8 mouse cellular contexts compared by ENCODE assay signal in the genomic region with DNA sequence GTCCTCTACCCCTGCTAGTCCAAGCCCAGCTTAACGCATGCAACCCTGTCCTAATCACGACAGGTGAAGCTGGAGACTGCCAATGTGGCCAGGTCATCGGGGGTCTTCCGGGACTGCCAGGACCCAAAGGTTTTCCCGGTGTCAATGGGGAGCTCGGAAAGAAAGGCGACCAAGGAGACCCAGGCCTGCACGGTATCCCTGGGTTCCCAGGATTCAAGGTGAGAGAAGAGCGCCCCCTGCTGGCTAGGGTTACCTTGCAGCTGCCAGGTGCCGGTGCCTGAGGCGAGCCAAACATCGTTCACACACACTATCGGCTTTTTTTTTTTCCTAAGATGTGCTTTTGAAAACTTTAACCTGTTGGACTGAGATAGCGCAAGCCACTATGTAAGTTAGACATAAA. TPM values are rescaled to one million over a fixed set of nuclear protein-coding genes. Genes with fewer than 3 reads are reported as not detected.
DNase-seq lines count a peak whose midpoint lies in the region; ATAC-seq and TF ChIP-seq lines count a peak whose summit lies in the region.

No protein-coding gene starts in this region.

- H3K9ac ChIP-seq in forebrain, postnatal 0 days = no peak overlapping the region
- H3K9ac ChIP-seq in forebrain, embryonic 15.5 days (replicated peaks) = no peak overlapping the region
- no peak overlapping the region for H3K9ac ChIP-seq in midbrain, postnatal 0 days (replicated peaks; ENCODE audit: low read length, poor library complexity, severe bottlenecking)
- H3K9ac ChIP-seq in midbrain, embryonic 13.5 days (replicated peaks) = no peak overlapping the region

- 45% methylated on average over 14 of the region's 14 CpGs for WGBS in forebrain, postnatal 0 days
- WGBS in forebrain, embryonic 15.5 days = 44% methylated on average over 14 of the region's 14 CpGs
- WGBS in midbrain, postnatal 0 days = 53% methylated on average over 14 of the region's 14 CpGs
- 51% methylated on average over 14 of the region's 14 CpGs for WGBS in midbrain, embryonic 13.5 days

- no peak overlapping the region for H3K27ac ChIP-seq in forebrain, postnatal 0 days (ENCODE audit: low read depth, low read length)
- no peak overlapping the region for H3K27ac ChIP-seq in forebrain, embryonic 15.5 days (replicated peaks)
- no peak overlapping the region for H3K27ac ChIP-seq in midbrain, postnatal 0 days (ENCODE audit: low read depth, low read length)
- H3K27ac ChIP-seq in midbrain, embryonic 13.5 days = no peak overlapping the region

- peaks cover 14% of the 10 kb centered on the region for H3K36me3 ChIP-seq in forebrain, postnatal 0 days (ENCODE audit: insufficient read depth)
- H3K36me3 ChIP-seq in forebrain, embryonic 15.5 days = no peaks in the 10 kb centered on the region
- 0 out of 2 replicates have a peak, but pooled peaks cover 3% of the 10 kb centered on the region for H3K36me3 ChIP-seq in midbrain, postnatal 0 days (ENCODE audit: insufficient read depth, low read length)
- H3K36me3 ChIP-seq in midbrain, embryonic 13.5 days = no peaks in the 10 kb centered on the region

- no peaks in the 10 kb centered on the region for H3K9me3 ChIP-seq in forebrain, postnatal 0 days (ENCODE audit: low read length)
- no peaks in the 10 kb centered on the region for H3K9me3 ChIP-seq in forebrain, embryonic 15.5 days
- H3K9me3 ChIP-seq in midbrain, postnatal 0 days (ENCODE audit: low read length) = no peaks in the 10 kb centered on the region
- no peaks in the 10 kb centered on the region for H3K9me3 ChIP-seq in midbrain, embryonic 13.5 days

- peak; percentile 65 for TF ChIP-seq CTCF in forebrain, postnatal 0 days (IDR thresholded peaks at IDR 0.05; ENCODE audit: low read depth)
- TF ChIP-seq CTCF in midbrain, postnatal 0 days (IDR thresholded peaks at IDR 0.05) = peak; percentile 65

- peaks cover 7% of the 10 kb centered on the region; the same call in 1 of the 2 replicates for H3K4me1 ChIP-seq in forebrain, postnatal 0 days (ENCODE audit: insufficient read depth)
- H3K4me1 ChIP-seq in forebrain, embryonic 15.5 days = peaks cover 19% of the 10 kb centered on the region
- no peaks in the 10 kb centered on the region for H3K4me1 ChIP-seq in midbrain, postnatal 0 days (ENCODE audit: insufficient read depth, low read length)
- H3K4me1 ChIP-seq in midbrain, embryonic 13.5 days (replicated peaks) = no peaks in the 10 kb centered on the region

- no peak overlapping the region for H3K4me3 ChIP-seq in forebrain, postnatal 0 days (ENCODE audit: low read depth, low read length)
- no peak overlapping the region for H3K4me3 ChIP-seq in forebrain, embryonic 15.5 days
- H3K4me3 ChIP-seq in midbrain, postnatal 0 days (ENCODE audit: low read depth, low read length) = no peak overlapping the region
- H3K4me3 ChIP-seq in midbrain, embryonic 13.5 days (replicated peaks) = no peak overlapping the region

- no peak overlapping the region for H3K4me2 ChIP-seq in forebrain, postnatal 0 days (ENCODE audit: low read depth)
- no peak overlapping the region for H3K4me2 ChIP-seq in forebrain, embryonic 15.5 days (replicated peaks)
- H3K4me2 ChIP-seq in midbrain, postnatal 0 days (ENCODE audit: low read depth, low read length, poor library complexity, severe bottlenecking) = no peak overlapping the region
- no peak overlapping the region for H3K4me2 ChIP-seq in midbrain, embryonic 13.5 days (replicated peaks)

- no peaks in the 10 kb centered on the region for H3K27me3 ChIP-seq in forebrain, postnatal 0 days (ENCODE audit: insufficient read depth, low read length)
- no peaks in the 10 kb centered on the region for H3K27me3 ChIP-seq in forebrain, embryonic 15.5 days
- H3K27me3 ChIP-seq in midbrain, postnatal 0 days (ENCODE audit: insufficient read depth, low read length) = no peaks in the 10 kb centered on the region
- H3K27me3 ChIP-seq in midbrain, embryonic 13.5 days = no peaks in the 10 kb centered on the region

- DNase-seq in forebrain, postnatal 0 days = no peak
- no peak for DNase-seq in midbrain, postnatal 0 days (ENCODE audit: low spot score)
- peak; percentile 65 for DNase-seq in adrenal gland, postnatal 25 days
- DNase-seq in forelimb bud, embryonic 11.5 days (ENCODE audit: low read depth, low spot score) = peak; percentile 50
- DNase-seq in lung, postnatal 4 days = peak; percentile 52 to 64
- peak; percentile 67 for DNase-seq in urinary bladder, postnatal 14 days (ENCODE audit: low spot score)

- no peak for ATAC-seq in forebrain, postnatal 0 days
- no peak for ATAC-seq in forebrain, embryonic 15.5 days (replicated peaks)
- ATAC-seq in midbrain, postnatal 0 days (ENCODE audit: low FRiP score) = no peak
- ATAC-seq in midbrain, embryonic 13.5 days = no peak

RNA-seq across cellular contexts. Expression of a gene that starts 57.4 kb away (rescaled TPM):
- 0.95 and 1.2 TPM in 2 replicates for total RNA-seq in forebrain, postnatal 0 days (2014; rRNA removed)
- 1.6 and 2.7 TPM in 2 replicates for polyA plus RNA-seq in forebrain, postnatal 0 days (2015; fragmentation: Nextera tagmentation; extraction: Ambion mirVana)
- 0.91 and 1.2 TPM in 2 replicates for polyA plus RNA-seq in forebrain, embryonic 15.5 days (2015; fragmentation: Nextera tagmentation; extraction: Ambion mirVana)
- 0.28 and 0.60 TPM in 2 replicates for total RNA-seq in midbrain, postnatal 0 days (2014; rRNA removed)
- polyA plus RNA-seq in midbrain, postnatal 0 days (2015; fragmentation: Nextera tagmentation; extraction: Ambion mirVana) = 0.58 and 0.72 TPM in 2 replicates
- polyA plus RNA-seq in midbrain, embryonic 13.5 days (2015; fragmentation: Nextera tagmentation; extraction: Ambion mirVana) = 0.28 and 0.36 TPM in 2 replicates
- total RNA-seq in adrenal gland, postnatal 25 days (2021) = 10.6 and 11.4 TPM in 2 replicates

Comparison
In these comparisons a context has a peak if more than half of its experiments do, and no peak if none do; other contexts are left out.
1. DNase-seq: peak in adrenal gland, postnatal 25 days (single experiment), forelimb bud, embryonic 11.5 days (single experiment), lung, postnatal 4 days (2 of 2) and urinary bladder, postnatal 14 days (single experiment); none in forebrain, postnatal 0 days (single experiment) and midbrain, postnatal 0 days (single experiment).